Mouse (Mus musculus) MEL (cell line): ENCODE measurements at regions not wholly inside any gene's neighbourhood (a gene's known extent, or its start where the extent isn't known, plus 50 kb on each side); places are given as distances from the start of the nearest gene placed in this dataset.
A peak's percentile ranks its signal among the peaks of the same experiment; 100 is the strongest.

Experiments
- CHD1 ChIP-seq: IDR thresholded peaks from 2 replicates; pipeline ENCODE4 v1.6.1; 2012; ENCODE audit warnings: low read depth, mild to moderate bottlenecking, inconsistent platforms, low read length, improper control_type of control experiment
- CHD2 ChIP-seq: IDR thresholded peaks from 2 replicates; pipeline ENCODE4 v1.6.1; 2011; ENCODE audit warnings: low read length, improper control_type of control experiment
- CTCF ChIP-seq, 3 experiments: IDR thresholded peaks in 2 of 3; conservative IDR thresholded peaks in 1 of 3; 2 replicates each; pipeline ENCODE4 v1.5.1; 2011 to 2012; ENCODE audit warnings: low read length in 3 of 3, low read depth in 2 of 3, mild to moderate bottlenecking in 2 of 3, improper control_type of control experiment in 1 of 3, inconsistent platforms in 1 of 3, mixed read lengths in 1 of 3, moderate library complexity in 1 of 3; ENCODE audit not compliant: control insufficient read depth in 1 of 3, insufficient read depth in 1 of 3, poor library complexity in 1 of 3, severe bottlenecking in 1 of 3
- E2F4 ChIP-seq: IDR thresholded peaks from 2 replicates; pipeline ENCODE4 v1.6.1; 2011; ENCODE audit warnings: low read depth, low read length, improper control_type of control experiment, borderline replicate concordance
- EP300 ChIP-seq, 2 experiments: IDR thresholded peaks; 2 replicates each; pipeline ENCODE4 v1.6.1; 2011; ENCODE audit warnings: improper control_type of control experiment in 2 of 2, low read length in 2 of 2, low read depth in 1 of 2, mild to moderate bottlenecking in 1 of 2
- GABPA ChIP-seq: IDR thresholded peaks from 2 replicates; pipeline ENCODE4 v1.6.1; 2012; ENCODE audit warnings: low read depth, mild to moderate bottlenecking, inconsistent platforms, low read length, improper control_type of control experiment, moderate library complexity
- JUND ChIP-seq: IDR thresholded peaks from 2 replicates; pipeline ENCODE4 v1.6.1; 2011; ENCODE audit warnings: low read depth, mild to moderate bottlenecking, improper control_type of control experiment, low read length
- MEF2A ChIP-seq: IDR thresholded peaks from 2 replicates; pipeline ENCODE4 v1.6.1; 2014; ENCODE audit warnings: low read depth, mild to moderate bottlenecking, inconsistent platforms, low read length, improper control_type of control experiment; ENCODE audit not compliant: poor library complexity, insufficient replicate concordance, severe bottlenecking; ENCODE audit errors: extremely low read depth
- MXI1 ChIP-seq: IDR thresholded peaks from 2 replicates; pipeline ENCODE4 v1.6.1; 2011; ENCODE audit warnings: mild to moderate bottlenecking, low read depth, low read length, improper control_type of control experiment
- POLR2A ChIP-seq, 2 experiments: IDR thresholded peaks; 2 replicates each; pipeline ENCODE4 v1.6.1; 2011 to 2012; ENCODE audit warnings: low read length in 2 of 2, mild to moderate bottlenecking in 2 of 2, control low read depth in 1 of 2, improper control_type of control experiment in 1 of 2, low read depth in 1 of 2, moderate library complexity in 1 of 2; ENCODE audit not compliant: control insufficient read depth in 1 of 2, insufficient read depth in 1 of 2, poor library complexity in 1 of 2
- RAD21 ChIP-seq: IDR thresholded peaks from 2 replicates; pipeline ENCODE4 v1.6.1; 2011; ENCODE audit warnings: mild to moderate bottlenecking, low read depth, low read length, improper control_type of control experiment
- ZMIZ1 ChIP-seq: IDR thresholded peaks from 2 replicates; pipeline ENCODE4 v1.6.1; 2012; ENCODE audit warnings: low read depth, mild to moderate bottlenecking, inconsistent platforms, low read length, improper control_type of control experiment, moderate library complexity

GRCm38 (mm10) chr17:75877848-75878247 lies 326.1 kb upstream of the Fam98a start:
- TF ChIP-seq E2F4 (no peak), CTCF (IDR thresholded peaks at IDR 0.05 in 2 of 3, conservative IDR thresholded peaks at IDR 0.05 in 1 of 3; ENCODE audit: control insufficient read depth in 1 of 3, insufficient read depth in 1 of 3, low read depth in 2 of 3, low read length in 3 of 3, poor library complexity in 1 of 3, severe bottlenecking in 1 of 3) (no peak), CHD1 (no peak), EP300 (IDR thresholded peaks at IDR 0.05; ENCODE audit: low read depth in 1 of 2, low read length in 2 of 2) (no peak), RAD21 (peak; percentile 3; the same call in 1 of the 2 replicates), POLR2A (IDR thresholded peaks at IDR 0.05; ENCODE audit: control insufficient read depth in 1 of 2, insufficient read depth in 1 of 2, low read depth in 1 of 2, low read length in 2 of 2, poor library complexity in 1 of 2) (no peak), MXI1 (no peak), GABPA (no peak), JUND (no peak), ZMIZ1 (no peak), CHD2 (no peak), MEF2A (no peak)
